Mouse (Mus musculus) CD4-positive, CD25-positive, alpha-beta regulatory T cell (primary cell): ENCODE results near the gene Tcirg1. TPM values are rescaled to one million over a fixed set of nuclear protein-coding genes. Genes with fewer than 3 reads are reported as not detected.

Experiments used
- polyA plus RNA-seq: library from polyadenylated mRNA; unstranded; fragments of 100-300 nt; shearing (Covaris generic); gene quantifications from one replicate; pipeline ENCODE4 v1.2.1, GENCODE M21; 2017

Tcirg1 gene
- 74.4 TPM for polyA plus RNA-seq

GRCm38 (mm10) chr19:3906795-3907786 lies at the start of gene Tcirg1:
Gene Tcirg1 (minus strand): TSS chr19:3907133.

GRCm38 (mm10) chr19:3935032-3935895 lies 28.3 kb upstream of the Tcirg1 start, which contains the start of gene Unc93b1:
Gene Unc93b1 (plus strand): TSS chr19:3935186.

GRCm38 (mm10) chr19:3929211-3929941 lies 22.4 kb upstream of the Tcirg1 start, which contains the start of gene Aldh3b1:
Gene Aldh3b1 (minus strand): TSS chr19:3929808.

GRCm38 (mm10) chr19:3912337-3913204 lies 5.6 kb upstream of the Tcirg1 start, which contains the start of gene Ndufs8:
Gene Ndufs8 (minus strand): TSS chr19:3912774.

GRCm38 (mm10) chr19:3851502-3851962 lies 55.4 kb downstream of the Tcirg1 start, which contains the start of gene Chka:
Gene Chka (plus strand): TSS chr19:3851773.

Other genes starting within 250 kb of the Tcirg1 start
- gene Lrp5, start 220.6 kb downstream of the Tcirg1 start, polyA plus RNA-seq: 0.38 TPM
- gene 1810055G02Rik, start 198.8 kb downstream of the Tcirg1 start, polyA plus RNA-seq: 6.6 TPM
- gene Kmt5b, start 139.7 kb downstream of the Tcirg1 start, polyA plus RNA-seq: 88.9 TPM
- 16.3 TPM for gene Chka, start 55.4 kb downstream of the Tcirg1 start, polyA plus RNA-seq
- 187 TPM for gene Ndufs8, start 5.6 kb upstream of the Tcirg1 start, polyA plus RNA-seq
- 0.23 TPM for gene Aldh3b1, start 22.7 kb upstream of the Tcirg1 start, polyA plus RNA-seq
- gene Unc93b1, start 28.1 kb upstream of the Tcirg1 start, polyA plus RNA-seq: 37.5 TPM
- gene Aldh3b3, start 51.5 kb upstream of the Tcirg1 start, polyA plus RNA-seq: not detected
- gene Aldh3b2, start 65.2 kb upstream of the Tcirg1 start, polyA plus RNA-seq: not detected
- 0.60 TPM for gene Acy3, start 79.4 kb upstream of the Tcirg1 start, polyA plus RNA-seq
- gene Tbx10, start 85.6 kb upstream of the Tcirg1 start, polyA plus RNA-seq: not detected
- gene Nudt8, start 93.4 kb upstream of the Tcirg1 start, polyA plus RNA-seq: 17.6 TPM
- 2.0 TPM for gene Gm49405, start 93.5 kb upstream of the Tcirg1 start, polyA plus RNA-seq
- 3.5 TPM for gene Doc2g, start 96.2 kb upstream of the Tcirg1 start, polyA plus RNA-seq
- 164 TPM for gene Ndufv1, start 105.7 kb upstream of the Tcirg1 start, polyA plus RNA-seq
- 512 TPM for gene Gstp1, start 130.9 kb upstream of the Tcirg1 start, polyA plus RNA-seq
- 2.0 TPM for gene Gstp2, start 138.9 kb upstream of the Tcirg1 start, polyA plus RNA-seq
- 96.6 TPM for gene Gstp3, start 152.4 kb upstream of the Tcirg1 start, polyA plus RNA-seq
- gene Cabp2, start 174.4 kb upstream of the Tcirg1 start, polyA plus RNA-seq: not detected
- 799 TPM for gene Cdk2ap2, start 190.0 kb upstream of the Tcirg1 start, polyA plus RNA-seq
- gene Pitpnm1, start 192.9 kb upstream of the Tcirg1 start, polyA plus RNA-seq: 330 TPM
- gene Aip, start 218.7 kb upstream of the Tcirg1 start, polyA plus RNA-seq: 195 TPM
- not detected for gene Gpr152, start 232.7 kb upstream of the Tcirg1 start, polyA plus RNA-seq
- gene Cabp4, start 236.9 kb upstream of the Tcirg1 start, polyA plus RNA-seq: 0.41 TPM
- gene Coro1b, start 241.5 kb upstream of the Tcirg1 start, polyA plus RNA-seq: 394 TPM
- 1,480 TPM for gene Ptprcap, start 246.5 kb upstream of the Tcirg1 start, polyA plus RNA-seq